In genomic region chr1:122169547-122169946, GRCm38 (mm10) we compare ENCODE assay signal across 13 mouse cellular contexts.
DNase-seq lines count a peak whose midpoint lies in the region; ATAC-seq and TF ChIP-seq lines count a peak whose summit lies in the region.
"Had no signal": no experiment of that assay in that cellular context is flagged by ENCODE, and none has a peak within 500 bp of the region (broad histone marks: within the 10 kb centered on the region; RNA-seq: fewer than 3 reads in every experiment).

No protein-coding gene starts in this region.

- ATAC-seq in hindbrain, postnatal 0 days = no peak
- no peak for ATAC-seq in hindbrain, embryonic 12.5 days (ENCODE audit: low FRiP score)
- ATAC-seq in lung, embryonic 14.5 days (ENCODE audit: insufficient read depth) = no peak

- peak; percentile 29 for DNase-seq in adrenal gland, postnatal 14 days
- DNase-seq in adrenal gland, adult 18-20 months (ENCODE audit: low spot score in 2 of 2) = no peak
- DNase-seq in hindbrain, postnatal 0 days (ENCODE audit: low spot score) = no peak
- DNase-seq in lung, embryonic 14.5 days = peak; percentile 6
- no peak for DNase-seq in lung, postnatal 36 days
- peak; percentile 16 for DNase-seq in brain, adult 2 months (ENCODE audit: low read depth, low spot score)
- DNase-seq in spleen, postnatal 14 days (ENCODE audit: low spot score in 2 of 2) = no peak
- DNase-seq: cerebellum, adult 9-11 months; heart, adult 11 months; liver, embryonic 13.5 days had no signal

- H3K27me3 ChIP-seq in hindbrain, postnatal 0 days (ENCODE audit: insufficient read depth, low read length) = no peaks in the 10 kb centered on the region
- H3K27me3 ChIP-seq in hindbrain, embryonic 12.5 days = no peaks in the 10 kb centered on the region
- H3K27me3 ChIP-seq in lung, embryonic 14.5 days (ENCODE audit: insufficient read depth, low read length) = no peaks in the 10 kb centered on the region
- H3K27me3 ChIP-seq: liver, embryonic 13.5 days; neural tube, embryonic 15.5 days; stomach, embryonic 15.5 days had no signal

- WGBS in hindbrain, postnatal 0 days = 90% methylated on average over 2 of the region's 2 CpGs
- WGBS in hindbrain, embryonic 12.5 days = 91% methylated on average over 2 of the region's 2 CpGs
- 67% methylated on average over 2 of the region's 2 CpGs for WGBS in lung, embryonic 14.5 days

- H3K4me1 ChIP-seq in hindbrain, postnatal 0 days (ENCODE audit: insufficient read depth, low read length) = no peaks in the 10 kb centered on the region
- no peaks in the 10 kb centered on the region for H3K4me1 ChIP-seq in hindbrain, embryonic 12.5 days
- no peaks in the 10 kb centered on the region for H3K4me1 ChIP-seq in lung, embryonic 14.5 days (ENCODE audit: insufficient read depth)
- H3K4me1 ChIP-seq: liver, embryonic 13.5 days; neural tube, embryonic 15.5 days; stomach, embryonic 15.5 days had no signal

- no peak overlapping the region for H3K27ac ChIP-seq in hindbrain, postnatal 0 days
- no peak overlapping the region for H3K27ac ChIP-seq in hindbrain, embryonic 12.5 days
- H3K27ac ChIP-seq in lung, embryonic 14.5 days (ENCODE audit: low read depth) = no peak overlapping the region
- H3K27ac ChIP-seq: liver, embryonic 13.5 days; neural tube, embryonic 15.5 days; stomach, embryonic 15.5 days had no signal

- H3K4me3 ChIP-seq in hindbrain, postnatal 0 days (ENCODE audit: low read length) = no peak overlapping the region
- H3K4me3 ChIP-seq in hindbrain, embryonic 12.5 days = no peak overlapping the region
- no peak overlapping the region for H3K4me3 ChIP-seq in lung, embryonic 14.5 days (ENCODE audit: low read depth, low read length)
- H3K4me3 ChIP-seq: liver, embryonic 13.5 days; neural tube, embryonic 15.5 days; stomach, embryonic 15.5 days had no signal

- H3K9ac ChIP-seq in hindbrain, postnatal 0 days (replicated peaks; ENCODE audit: low read length) = no peak overlapping the region
- no peak overlapping the region for H3K9ac ChIP-seq in hindbrain, embryonic 12.5 days
- no peak overlapping the region for H3K9ac ChIP-seq in lung, embryonic 14.5 days
- H3K9ac ChIP-seq: liver, embryonic 13.5 days; neural tube, embryonic 15.5 days; stomach, embryonic 15.5 days had no signal

- no peaks in the 10 kb centered on the region for H3K9me3 ChIP-seq in hindbrain, postnatal 0 days (ENCODE audit: low read length)
- H3K9me3 ChIP-seq in hindbrain, embryonic 12.5 days (replicated peaks) = no peaks in the 10 kb centered on the region
- H3K9me3 ChIP-seq in lung, embryonic 14.5 days (ENCODE audit: low read depth, low read length) = no peaks in the 10 kb centered on the region
- H3K9me3 ChIP-seq: liver, embryonic 13.5 days; neural tube, embryonic 15.5 days; stomach, embryonic 15.5 days had no signal

- peak; percentile 48 for TF ChIP-seq CTCF in hindbrain, postnatal 0 days (IDR thresholded peaks at IDR 0.05; ENCODE audit: low read depth)
- peak; percentile 32; the same call in 1 of the 2 replicates for TF ChIP-seq CTCF in lung, embryonic 14.5 days (IDR thresholded peaks at IDR 0.05; ENCODE audit: low read depth)

- no peak overlapping the region for H3K4me2 ChIP-seq in hindbrain, postnatal 0 days (ENCODE audit: low read depth, low read length)
- no peak overlapping the region for H3K4me2 ChIP-seq in hindbrain, embryonic 12.5 days (replicated peaks)
- H3K4me2 ChIP-seq in lung, embryonic 14.5 days = no peak overlapping the region
- H3K4me2 ChIP-seq: liver, embryonic 13.5 days; neural tube, embryonic 15.5 days; stomach, embryonic 15.5 days had no signal

- no peaks in the 10 kb centered on the region for H3K36me3 ChIP-seq in hindbrain, postnatal 0 days (ENCODE audit: insufficient read depth, low read length)
- H3K36me3 ChIP-seq in hindbrain, embryonic 12.5 days = no peaks in the 10 kb centered on the region
- no peaks in the 10 kb centered on the region for H3K36me3 ChIP-seq in lung, embryonic 14.5 days (ENCODE audit: insufficient read depth)
- H3K36me3 ChIP-seq: liver, embryonic 13.5 days; neural tube, embryonic 15.5 days; stomach, embryonic 15.5 days had no signal

Comparison
In these comparisons a context has a peak if more than half of its experiments do, and no peak if none do; other contexts are left out.
1. DNase-seq: peak in adrenal gland, postnatal 14 days (single experiment), lung, embryonic 14.5 days (single experiment) and brain, adult 2 months (single experiment); none in adrenal gland, adult 18-20 months (0 of 2), hindbrain, postnatal 0 days (single experiment), lung, postnatal 36 days (single experiment) and spleen, postnatal 14 days (0 of 2).